ENCODE assay signal across 8 mouse cellular contexts in genomic region chr10:61695703-61696559, GRCm38 (mm10). TPM values are rescaled to one million over a fixed set of nuclear protein-coding genes. Genes with fewer than 3 reads are reported as not detected.
DNase-seq lines count a peak whose midpoint lies in the region; ATAC-seq and TF ChIP-seq lines count a peak whose summit lies in the region.

No protein-coding gene starts in this region.

- dilution Hi-C loops in CH12.LX (cut with MboI; ENCODE audit: extremely low pct_ligation_motif_present, extremely low pct_unique_long_range_greater_than_20kb, low sequenced_read_pairs), result no loop called here

- H3K4me1 ChIP-seq in heart, embryonic 11.5 days (ENCODE audit: control insufficient read depth, insufficient read depth, low read length), result peaks cover 10% of the 10 kb centered on the region
- peaks cover 5 to 16% of the 10 kb centered on the region in 2 experiments; a peak in 3 of 4 replicates for H3K4me1 ChIP-seq in CH12.LX (ENCODE audit: control insufficient read depth in 1 of 2, insufficient read depth in 2 of 2)
- peaks cover 13% of the 10 kb centered on the region for H3K4me1 ChIP-seq in hindbrain, postnatal 0 days (ENCODE audit: insufficient read depth, low read length)
- peaks cover 14% of the 10 kb centered on the region for H3K4me1 ChIP-seq in stomach, embryonic 14.5 days (ENCODE audit: control insufficient read depth, insufficient read depth, low read length)

- ATAC-seq in heart, embryonic 11.5 days (replicated peaks; ENCODE audit: insufficient number of reproducible peaks, low FRiP score, low TSS enrichment), result peak; percentile 46
- ATAC-seq in hindbrain, postnatal 0 days, result peak; percentile 50
- ATAC-seq in stomach, embryonic 14.5 days (ENCODE audit: insufficient number of reproducible peaks, insufficient read depth, low FRiP score, low read depth), result peak; percentile 6; the same call in 1 of the 2 replicates

- H3K36me3 ChIP-seq in heart, embryonic 11.5 days (ENCODE audit: control insufficient read depth, insufficient read depth, low read length), result peaks cover 16% of the 10 kb centered on the region
- H3K36me3 ChIP-seq in CH12.LX (replicated peaks in 1 of 2; ENCODE audit: control insufficient read depth in 1 of 2, insufficient read depth in 1 of 2, low read length in 1 of 2) (peaks cover 14 to 63% of the 10 kb centered on the region in 2 experiments), macrophage (ENCODE audit: inconsistent target) (peaks cover 11% of the 10 kb centered on the region)
- H3K36me3 ChIP-seq in hindbrain, postnatal 0 days (ENCODE audit: insufficient read depth, low read length), result peaks cover 18% of the 10 kb centered on the region; the same call in 1 of the 2 replicates
- H3K36me3 ChIP-seq in stomach, embryonic 14.5 days (ENCODE audit: control insufficient read depth, insufficient read depth, low read length), result peaks cover 26% of the 10 kb centered on the region

- no peak for TF ChIP-seq POLR2A in CH12.LX (IDR thresholded peaks at IDR 0.05; ENCODE audit: low read depth, low read length)

- H3K9me3 ChIP-seq in heart, embryonic 11.5 days (replicated peaks; ENCODE audit: control insufficient read depth, low read length), result no peaks in the 10 kb centered on the region
- H3K9me3 ChIP-seq in CH12.LX (replicated peaks; ENCODE audit: low read length), result no peaks in the 10 kb centered on the region
- no peaks in the 10 kb centered on the region for H3K9me3 ChIP-seq in hindbrain, postnatal 0 days (ENCODE audit: low read length)
- no peaks in the 10 kb centered on the region for H3K9me3 ChIP-seq in stomach, embryonic 14.5 days (ENCODE audit: control insufficient read depth, low read depth, low read length)

- no peak for TF ChIP-seq RAD21 in CH12.LX (IDR thresholded peaks at IDR 0.05; ENCODE audit: low read depth, low read length)

- peak overlapping the region; percentile 86 for H3K9ac ChIP-seq in heart, embryonic 11.5 days (ENCODE audit: low read depth, low read length)
- H3K9ac ChIP-seq in CH12.LX (ENCODE audit: insufficient read depth, low read depth), result peak overlapping the region; percentile 65
- H3K9ac ChIP-seq in hindbrain, postnatal 0 days (replicated peaks; ENCODE audit: low read length), result peak overlapping the region; percentile 70
- H3K9ac ChIP-seq in stomach, embryonic 14.5 days (replicated peaks; ENCODE audit: low read depth, low read length), result peak overlapping the region; percentile 79

- WGBS in heart, embryonic 11.5 days (ENCODE audit: insufficient replicate concordance), result under 1% methylated on average over 95 of the region's 111 CpGs
- WGBS in hindbrain, postnatal 0 days, result 2% methylated on average over 100 of the region's 111 CpGs
- WGBS in macrophage (ENCODE audit: missing documents), result under 1% methylated on average over 110 of the region's 111 CpGs
- under 1% methylated on average over 102 of the region's 111 CpGs for WGBS in stomach, embryonic 14.5 days

- no peaks in the 10 kb centered on the region for H3K27me3 ChIP-seq in heart, embryonic 11.5 days (ENCODE audit: control insufficient read depth, insufficient read depth, low read length)
- no peaks in the 10 kb centered on the region for H3K27me3 ChIP-seq in CH12.LX (replicated peaks)
- H3K27me3 ChIP-seq in hindbrain, postnatal 0 days (ENCODE audit: insufficient read depth, low read length), result no peaks in the 10 kb centered on the region
- H3K27me3 ChIP-seq in stomach, embryonic 14.5 days (ENCODE audit: control insufficient read depth, insufficient read depth, low read length), result no peaks in the 10 kb centered on the region

- H3K4me2 ChIP-seq in heart, embryonic 11.5 days, result peak overlapping the region; percentile 100
- H3K4me2 ChIP-seq in CH12.LX (ENCODE audit: insufficient read depth, low read depth, poor library complexity, severe bottlenecking), result peak overlapping the region; percentile 80
- peak overlapping the region; percentile 91 for H3K4me2 ChIP-seq in hindbrain, postnatal 0 days (ENCODE audit: low read depth, low read length)
- H3K4me2 ChIP-seq in stomach, embryonic 14.5 days (replicated peaks; ENCODE audit: low read depth, low read length), result peak overlapping the region; percentile 100

- DNase-seq in heart, postnatal 36 days, result no peak
- no peak for DNase-seq in CH12.LX (ENCODE audit: extremely low read depth)
- DNase-seq in embryo, embryonic 9.5 days (ENCODE audit: extremely low spot score), result peak; percentile 28
- peak; percentile 15 for DNase-seq in hindbrain, postnatal 0 days (ENCODE audit: low spot score)
- DNase-seq in urinary bladder, postnatal 10 days (ENCODE audit: low spot score), result no peak

- peak overlapping the region; percentile 97 for H3K4me3 ChIP-seq in heart, embryonic 11.5 days (ENCODE audit: low read depth, low read length)
- H3K4me3 ChIP-seq in CH12.LX (replicated peaks in 1 of 3; ENCODE audit: low read depth in 2 of 3, low read length in 2 of 3, poor library complexity in 1 of 3) (peak overlapping the region; percentile 74 to 96 (median 96)), macrophage (ENCODE audit: inconsistent target) (peak overlapping the region; percentile 56)
- peak overlapping the region; percentile 78 for H3K4me3 ChIP-seq in hindbrain, postnatal 0 days (ENCODE audit: low read length)
- peak overlapping the region; percentile 98 for H3K4me3 ChIP-seq in stomach, embryonic 14.5 days (ENCODE audit: low read depth, low read length)

- no peak for TF ChIP-seq CTCF in CH12.LX (conservative IDR thresholded peaks at IDR 0.05 in 1 of 2, IDR thresholded peaks at IDR 0.05 in 1 of 2; ENCODE audit: low read depth in 2 of 2, low read length in 2 of 2)
- TF ChIP-seq CTCF in hindbrain, postnatal 0 days (IDR thresholded peaks at IDR 0.05; ENCODE audit: low read depth), result no peak

- intact Hi-C loops in heart, postnatal 36 days (cut with DNase I), result no loop called here

- in situ Hi-C loops in CH12.LX (cut with MboI; ENCODE audit: low pct_ligation_motif_present, low pct_unique_long_range_greater_than_20kb, low sequenced_read_pairs), result no loop called here

- TF ChIP-seq EP300 in CH12.LX (IDR thresholded peaks at IDR 0.05; ENCODE audit: low read length), result no peak

- H3K27ac ChIP-seq in heart, embryonic 11.5 days (ENCODE audit: low read depth, low read length), result no peak overlapping the region
- no peak overlapping the region for H3K27ac ChIP-seq in CH12.LX (ENCODE audit: insufficient read depth, low read depth)
- peak overlapping the region; percentile 70 for H3K27ac ChIP-seq in hindbrain, postnatal 0 days
- no peak overlapping the region for H3K27ac ChIP-seq in macrophage
- H3K27ac ChIP-seq in stomach, embryonic 14.5 days (ENCODE audit: low read length), result peak overlapping the region; percentile 55; the same call in 1 of the 2 replicates

- no peaks in the 10 kb centered on the region for H3K79me2 ChIP-seq in CH12.LX (replicated peaks; ENCODE audit: control insufficient read depth, extremely low read depth, insufficient read depth, poor library complexity, severe bottlenecking)
- H3K79me2 ChIP-seq in macrophage (ENCODE audit: inconsistent target), result peaks cover 14% of the 10 kb centered on the region; the same call in 1 of the 2 replicates

RNA-seq across cellular contexts. Expression of gene Tysnd1, which starts 0.6 kb away (rescaled TPM):
- 24.5 and 25.1 TPM in 2 replicates for polyA plus RNA-seq in heart, embryonic 11.5 days (2014; fragmentation: Nextera tagmentation; extraction: Ambion mirVana)
- total RNA-seq in heart, postnatal 36 days (2021), result 10 to 100 TPM; 22.8 to 23.3 TPM
- total RNA-seq in CH12.LX (2012; rRNA removed), result 38.9 and 39.4 TPM in 2 replicates
- total RNA-seq in CH12.LX (2014; rRNA removed), result 20.5 and 23.2 TPM in 2 replicates
- 42.2 and 45.1 TPM in 2 replicates for polyA plus RNA-seq in CH12.LX (2012; ENCODE audit: insufficient read length, low read depth)
- total RNA-seq in hindbrain, postnatal 0 days (2014; rRNA removed), result 70.5 and 84.8 TPM in 2 replicates
- 31.8 and 32.2 TPM in 2 replicates for polyA plus RNA-seq in hindbrain, postnatal 0 days (2015; fragmentation: Nextera tagmentation; extraction: Ambion mirVana)
- 10 to 100 TPM in 12 of 26 experiments, 1 to 10 TPM in 14; 3.7 to 20.0 (median 9.2) TPM for total RNA-seq in macrophage (2018; cell fraction: chromatin; rRNA removed)
- 10 to 100 TPM in 23 of 26 experiments, 1 to 10 TPM in 3; 7.0 to 18.4 (median 13.6) TPM for total RNA-seq in macrophage (2018; cell fraction: cytosol; rRNA removed)
- total RNA-seq in macrophage (2018; cell fraction: nucleus; rRNA removed), result 10 to 100 TPM in 19 of 26 experiments, 1 to 10 TPM in 7; 6.4 to 28.4 (median 12.1) TPM
- polyA plus RNA-seq in macrophage (2018), result 9.0 to 16.4 TPM (median 13.3 TPM) in 3 replicates
- polyA plus RNA-seq in stomach, embryonic 14.5 days (2014; fragmentation: Nextera tagmentation; extraction: Ambion mirVana), result 27.3 and 27.5 TPM in 2 replicates

RNA-seq across cellular contexts. Expression of gene Sar1a, which starts 15.8 kb away (rescaled TPM):
- 182 and 200 TPM in 2 replicates for polyA plus RNA-seq in heart, embryonic 11.5 days (2014; fragmentation: Nextera tagmentation; extraction: Ambion mirVana)
- total RNA-seq in heart, postnatal 36 days (2021), result 100 to 1,000 TPM; 164 to 177 TPM
- total RNA-seq in CH12.LX (2012; rRNA removed), result 97.1 and 121 TPM in 2 replicates
- 184 and 187 TPM in 2 replicates for total RNA-seq in CH12.LX (2014; rRNA removed)
- polyA plus RNA-seq in CH12.LX (2012; ENCODE audit: insufficient read length, low read depth), result 128 and 166 TPM in 2 replicates
- total RNA-seq in hindbrain, postnatal 0 days (2014; rRNA removed), result 125 and 133 TPM in 2 replicates
- polyA plus RNA-seq in hindbrain, postnatal 0 days (2015; fragmentation: Nextera tagmentation; extraction: Ambion mirVana), result 188 and 189 TPM in 2 replicates
- total RNA-seq in macrophage (2018; cell fraction: chromatin; rRNA removed), result 100 to 1,000 TPM in 21 of 26 experiments, 10 to 100 TPM in 5; 81.2 to 210 (median 128) TPM
- total RNA-seq in macrophage (2018; cell fraction: cytosol; rRNA removed), result 10 to 100 TPM; 65.7 to 88.2 (median 75.5) TPM
- total RNA-seq in macrophage (2018; cell fraction: nucleus; rRNA removed), result 100 to 1,000 TPM in 18 of 26 experiments, 10 to 100 TPM in 8; 75.3 to 163 (median 113) TPM
- 78.1 to 97.0 TPM (median 84.0 TPM) in 3 replicates for polyA plus RNA-seq in macrophage (2018)
- polyA plus RNA-seq in stomach, embryonic 14.5 days (2014; fragmentation: Nextera tagmentation; extraction: Ambion mirVana), result 246 and 260 TPM in 2 replicates

RNA-seq across cellular contexts. Expression of gene Aifm2, which starts 19.1 kb away (rescaled TPM):
- polyA plus RNA-seq in heart, embryonic 11.5 days (2014; fragmentation: Nextera tagmentation; extraction: Ambion mirVana), result 15.6 and 18.9 TPM in 2 replicates
- total RNA-seq in heart, postnatal 36 days (2021), result 10 to 100 TPM; 30.5 to 32.9 TPM
- total RNA-seq in CH12.LX (2012; rRNA removed) (15.4 and 17.9 TPM in 2 replicates), CH12.LX (2014; rRNA removed) (10.1 and 11.2 TPM in 2 replicates)
- polyA plus RNA-seq in CH12.LX (2012; ENCODE audit: insufficient read length, low read depth) (12.4 and 16.7 TPM in 2 replicates), macrophage (2018) (13.8 to 16.2 TPM (median 16.0 TPM) in 3 replicates)
- 21.0 and 28.4 TPM in 2 replicates for total RNA-seq in hindbrain, postnatal 0 days (2014; rRNA removed)
- polyA plus RNA-seq in hindbrain, postnatal 0 days (2015; fragmentation: Nextera tagmentation; extraction: Ambion mirVana), result 14.5 and 14.6 TPM in 2 replicates
- 10 to 100 TPM in 24 of 26 experiments, 1 to 10 TPM in 2; 9.5 to 49.0 (median 28.9) TPM for total RNA-seq in macrophage (2018; cell fraction: chromatin; rRNA removed)
- 10 to 100 TPM; 10.3 to 19.1 (median 14.2) TPM for total RNA-seq in macrophage (2018; cell fraction: cytosol; rRNA removed)
- 10 to 100 TPM in 25 of 26 experiments, 1 to 10 TPM in 1; 8.7 to 29.9 (median 21.0) TPM for total RNA-seq in macrophage (2018; cell fraction: nucleus; rRNA removed)
- polyA plus RNA-seq in stomach, embryonic 14.5 days (2014; fragmentation: Nextera tagmentation; extraction: Ambion mirVana), result 16.5 and 17.2 TPM in 2 replicates

RNA-seq across cellular contexts. Expression of gene Ppa1, which starts 47.6 kb away (rescaled TPM):
- 158 and 160 TPM in 2 replicates for polyA plus RNA-seq in heart, embryonic 11.5 days (2014; fragmentation: Nextera tagmentation; extraction: Ambion mirVana)
- 10 to 100 TPM; 65.3 to 70.5 TPM for total RNA-seq in heart, postnatal 36 days (2021)
- total RNA-seq in CH12.LX (2012; rRNA removed) (178 and 257 TPM in 2 replicates), CH12.LX (2014; rRNA removed) (337 and 352 TPM in 2 replicates)
- polyA plus RNA-seq in CH12.LX (2012; ENCODE audit: insufficient read length, low read depth) (249 and 250 TPM in 2 replicates), macrophage (2018) (9.6 to 42.5 TPM (median 18.5 TPM) in 3 replicates)
- 66.9 and 80.6 TPM in 2 replicates for total RNA-seq in hindbrain, postnatal 0 days (2014; rRNA removed)
- 185 and 186 TPM in 2 replicates for polyA plus RNA-seq in hindbrain, postnatal 0 days (2015; fragmentation: Nextera tagmentation; extraction: Ambion mirVana)
- total RNA-seq in macrophage (2018; cell fraction: chromatin; rRNA removed), result 10 to 100 TPM in 7 of 26 experiments, 1 to 10 TPM in 19; 1.7 to 41.7 (median 6.4) TPM
- total RNA-seq in macrophage (2018; cell fraction: cytosol; rRNA removed), result 10 to 100 TPM in 21 of 26 experiments, 1 to 10 TPM in 5; 8.0 to 27.6 (median 20.8) TPM
- total RNA-seq in macrophage (2018; cell fraction: nucleus; rRNA removed), result 10 to 100 TPM in 13 of 26 experiments, 1 to 10 TPM in 13; 1.8 to 30.1 (median 9.9) TPM
- polyA plus RNA-seq in stomach, embryonic 14.5 days (2014; fragmentation: Nextera tagmentation; extraction: Ambion mirVana), result 145 and 152 TPM in 2 replicates

Comparison
In these comparisons a context has a peak if more than half of its experiments do, and no peak if none do; other contexts are left out.
1. H3K27ac ChIP-seq: peak in hindbrain, postnatal 0 days (single experiment) and stomach, embryonic 14.5 days (single experiment); none in heart, embryonic 11.5 days (single experiment), CH12.LX (single experiment) and macrophage (single experiment).
2. DNase-seq: peak in embryo, embryonic 9.5 days (single experiment) and hindbrain, postnatal 0 days (single experiment); none in heart, postnatal 36 days (0 of 2), CH12.LX (single experiment) and urinary bladder, postnatal 10 days (single experiment).
3. Peak in every context shown above with its lines, with median percentiles within 50 percentile points of each other: ATAC-seq, H3K4me2 ChIP-seq, H3K4me3 ChIP-seq and H3K9ac ChIP-seq.